In the genomic region with DNA sequence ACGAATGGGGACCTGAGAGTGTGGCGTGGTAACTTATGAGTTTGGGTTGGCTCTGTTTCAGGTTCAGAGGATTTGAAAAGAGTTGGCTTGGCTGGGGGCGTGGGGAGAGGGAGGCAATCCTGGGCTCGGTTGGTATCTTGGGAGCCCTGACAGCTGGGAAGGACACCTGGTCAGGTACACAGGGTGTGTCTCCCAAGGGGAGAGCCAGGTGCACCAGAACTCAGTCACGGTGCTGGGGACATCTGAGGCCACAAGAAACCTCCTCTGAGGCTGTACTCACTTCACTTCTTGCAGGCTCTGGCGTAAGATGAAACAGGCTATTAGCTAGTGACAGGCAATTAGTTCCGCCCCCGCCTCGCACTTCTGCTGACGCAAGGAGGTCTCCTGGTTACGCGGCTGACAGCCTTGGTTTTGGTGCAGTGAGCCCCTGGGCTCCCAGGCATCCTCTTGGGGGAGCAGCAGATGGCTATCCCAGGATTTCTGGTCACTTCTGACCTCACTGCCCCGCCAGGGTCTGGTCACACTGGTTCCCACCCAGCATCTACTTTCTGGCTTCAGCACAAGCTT, we compare ENCODE assay signal across 10 mouse cellular contexts. TPM values are rescaled to one million over a fixed set of nuclear protein-coding genes. Genes with fewer than 3 reads are reported as not detected.
DNase-seq lines count a peak whose midpoint lies in the region; ATAC-seq and TF ChIP-seq lines count a peak whose summit lies in the region.
"Had no signal": no experiment of that assay in that cellular context is flagged by ENCODE, and none has a peak within 500 bp of the region (broad histone marks: within the 10 kb centered on the region; RNA-seq: fewer than 3 reads in every experiment).

No protein-coding gene starts in this region.

- no peaks in the 10 kb centered on the region for H3K27me3 ChIP-seq in liver, embryonic 11.5 days (replicated peaks; ENCODE audit: control insufficient read depth, insufficient read depth, low read length)
- no peaks in the 10 kb centered on the region for H3K27me3 ChIP-seq in embryonic facial prominence, embryonic 15.5 days
- H3K27me3 ChIP-seq: liver, embryonic 15.5 days had no signal

- DNase-seq in liver = peak; percentile 23
- no peak for DNase-seq in liver, embryonic 11.5 days (ENCODE audit: low spot score)
- DNase-seq in layer of hippocampus, adult 2 months (ENCODE audit: low spot score in 2 of 2) = peak; percentile 75 to 79
- no peak for DNase-seq in cerebellum, adult 11 months
- no peak for DNase-seq in heart, postnatal 4 days
- DNase-seq in testis, postnatal 14 days (ENCODE audit: low spot score) = no peak

- 54% methylated on average over 13 of the region's 13 CpGs for WGBS in liver, embryonic 11.5 days
- WGBS in embryonic facial prominence, embryonic 15.5 days = 19% methylated on average over 13 of the region's 13 CpGs

- no peak for ATAC-seq in liver, embryonic 11.5 days (replicated peaks; ENCODE audit: low FRiP score)
- peak; percentile 70 for ATAC-seq in embryonic facial prominence, embryonic 15.5 days (ENCODE audit: insufficient number of reproducible peaks, low FRiP score, low TSS enrichment, low read depth)
- ATAC-seq in monocyte, adult 5-6 weeks (replicated peaks; ENCODE audit: insufficient number of reproducible peaks, low FRiP score, low TSS enrichment, poor library complexity, severe bottlenecking) = 0 out of 2 replicates have a peak, but pooled peaks have one; percentile 27
- ATAC-seq: Patski had no signal

- TF ChIP-seq CTCF in layer of hippocampus, adult 2 months (conservative IDR thresholded peaks at IDR 0.05) = no peak

- peaks cover 16% of the 10 kb centered on the region for H3K4me1 ChIP-seq in liver, embryonic 11.5 days (replicated peaks; ENCODE audit: control insufficient read depth, insufficient read depth, low read length)
- peaks cover 55% of the 10 kb centered on the region for H3K4me1 ChIP-seq in embryonic facial prominence, embryonic 15.5 days

- H3K36me3 ChIP-seq in liver, embryonic 11.5 days (ENCODE audit: control insufficient read depth, insufficient read depth, low read length) = no peaks in the 10 kb centered on the region
- H3K36me3 ChIP-seq in embryonic facial prominence, embryonic 15.5 days = no peaks in the 10 kb centered on the region
- H3K36me3 ChIP-seq: liver, embryonic 15.5 days had no signal

- H3K4me3 ChIP-seq in liver, embryonic 11.5 days (ENCODE audit: low read depth, low read length) = no peak overlapping the region
- no peak overlapping the region for H3K4me3 ChIP-seq in embryonic facial prominence, embryonic 15.5 days (replicated peaks)
- H3K4me3 ChIP-seq in layer of hippocampus, adult 2 months = no peak overlapping the region
- H3K4me3 ChIP-seq: liver, embryonic 15.5 days had no signal

- H3K9ac ChIP-seq in liver, embryonic 11.5 days (ENCODE audit: low read depth, low read length) = no peak overlapping the region
- no peak overlapping the region for H3K9ac ChIP-seq in embryonic facial prominence, embryonic 15.5 days
- H3K9ac ChIP-seq: liver, embryonic 15.5 days had no signal

- H3K27ac ChIP-seq in liver, embryonic 11.5 days (ENCODE audit: low read depth, low read length) = no peak overlapping the region
- peak overlapping the region; percentile 17; the same call in 1 of the 2 replicates for H3K27ac ChIP-seq in embryonic facial prominence, embryonic 15.5 days (replicated peaks)
- H3K27ac ChIP-seq in layer of hippocampus, adult 2 months = peak overlapping the region; percentile 85
- H3K27ac ChIP-seq: liver, embryonic 15.5 days had no signal

- H3K9me3 ChIP-seq in liver, embryonic 11.5 days (ENCODE audit: control insufficient read depth, low read length) = no peaks in the 10 kb centered on the region
- no peaks in the 10 kb centered on the region for H3K9me3 ChIP-seq in embryonic facial prominence, embryonic 15.5 days (replicated peaks)
- H3K9me3 ChIP-seq: liver, embryonic 15.5 days had no signal

- H3K4me2 ChIP-seq in liver, embryonic 11.5 days = no peak overlapping the region
- no peak overlapping the region for H3K4me2 ChIP-seq in embryonic facial prominence, embryonic 15.5 days (replicated peaks)
- H3K4me2 ChIP-seq: liver, embryonic 15.5 days had no signal

RNA-seq across cellular contexts. Expression of gene Parvg, which starts 24.9 kb away (rescaled TPM):
- polyA plus RNA-seq in liver, embryonic 11.5 days (2014; fragmentation: Nextera tagmentation; extraction: Ambion mirVana) = 5.9 and 6.0 TPM in 2 replicates
- polyA plus RNA-seq in embryonic facial prominence, embryonic 15.5 days (2015; fragmentation: Nextera tagmentation; extraction: Ambion mirVana) = 3.7 and 3.9 TPM in 2 replicates
- 10 to 100 TPM; 20.9 to 26.6 TPM for total RNA-seq in layer of hippocampus, adult 2 months (2021)
- 54.1 to 106 TPM (median 56.9 TPM) in 3 replicates for total RNA-seq in monocyte, adult 5-6 weeks (2017)
- 1 to 10 TPM; 1.6 to 2.4 TPM for total RNA-seq in heart, postnatal 4 days (2021)
- polyA plus RNA-seq: Patski had no signal

Comparison
In these comparisons a context has a peak if more than half of its experiments do, and no peak if none do; other contexts are left out.
1. DNase-seq: peak in liver (single experiment) and layer of hippocampus, adult 2 months (2 of 2); none in liver, embryonic 11.5 days (single experiment), cerebellum, adult 11 months (single experiment), heart, postnatal 4 days (single experiment) and testis, postnatal 14 days (single experiment).
2. RNA of gene Parvg, which starts 24.9 kb away (total RNA-seq): 54.1 to 106 TPM in monocyte, adult 5-6 weeks and 20.9 to 26.6 TPM in layer of hippocampus, adult 2 months; 1.6 to 2.4 TPM in heart, postnatal 4 days; every median in the first group is over 4 times any median in the second.